Mouse (Mus musculus): ENCODE measurements around the gene Tex14. TPM values are rescaled to one million over a fixed set of nuclear protein-coding genes. Genes with fewer than 3 reads are reported as not detected.

Gene Tex14
- polyA plus RNA-seq, 1 experiment from 2014 or later, result 0.70 TPM

GRCm38 (mm10) chr11:87591526-87592353 is 186.9 kb downstream of the Tex14 start, which contains the start of gene Mtmr4:
Gene Mtmr4 (plus strand): TSS chr11:87592162.
- H3K9me3 ChIP-seq (ENCODE audit: control insufficient read depth, low read length), result no peaks in the 10 kb centered on the region
- H3K9ac ChIP-seq (ENCODE audit: low read depth, low read length), result peak within 1 kb of the TSS; percentile 90
- peak within 1 kb of the TSS; percentile 99 for H3K27ac ChIP-seq (ENCODE audit: low read length)
- peak within 1 kb of the TSS; percentile 99 for H3K4me2 ChIP-seq (ENCODE audit: low read depth, low read length)
- no peaks in the 10 kb centered on the region for H3K27me3 ChIP-seq (replicated peaks; ENCODE audit: control insufficient read depth, insufficient read depth, low read length)
- ATAC-seq, result peak; percentile 97
- peaks cover 48% of the 10 kb centered on the region for H3K4me1 ChIP-seq (ENCODE audit: control insufficient read depth, insufficient read depth, low read length)
- no peaks in the 10 kb centered on the region for H3K36me3 ChIP-seq (ENCODE audit: control insufficient read depth, insufficient read depth, low read length)
- WGBS, result under 1% methylated on average over 61 of the region's 61 CpGs
- peak within 1 kb of the TSS; percentile 81 for H3K4me3 ChIP-seq (ENCODE audit: low read length)

- Histone ChIP-seq H3K27me3 (replicated peaks; ENCODE audit: control insufficient read depth, insufficient read depth, low read length) (no peaks in the 10 kb centered on the region), H3K4me3 (ENCODE audit: low read length) (peak overlapping the region; percentile 81), H3K4me1 (ENCODE audit: control insufficient read depth, insufficient read depth, low read length) (peaks cover 50% of the 10 kb centered on the region), H3K4me2 (ENCODE audit: low read depth, low read length) (peak overlapping the region; percentile 99), H3K9me3 (ENCODE audit: control insufficient read depth, low read length) (no peaks in the 10 kb centered on the region), H3K27ac (ENCODE audit: low read length) (peak overlapping the region; percentile 99), H3K9ac (ENCODE audit: low read depth, low read length) (peak overlapping the region; percentile 86), H3K36me3 (ENCODE audit: control insufficient read depth, insufficient read depth, low read length) (0 out of 2 replicates have a peak, but pooled peaks cover 2% of the 10 kb centered on the region)
- under 1% methylated on average over 15 of the region's 15 CpGs for WGBS
- ATAC-seq, result no peak
Measured at GRCm38 (mm10) chr11:87592354-87592695, 187.5 kb downstream of the Tex14 start.

- peak overlapping the region; percentile 86 for H3K9ac ChIP-seq (ENCODE audit: low read depth, low read length)
- peak overlapping the region; percentile 81 for H3K4me3 ChIP-seq (ENCODE audit: low read length)
- H3K4me1 ChIP-seq (ENCODE audit: control insufficient read depth, insufficient read depth, low read length), result peaks cover 50% of the 10 kb centered on the region
- H3K36me3 ChIP-seq (ENCODE audit: control insufficient read depth, insufficient read depth, low read length), result 0 out of 2 replicates have a peak, but pooled peaks cover 7% of the 10 kb centered on the region
- no peaks in the 10 kb centered on the region for H3K27me3 ChIP-seq (replicated peaks; ENCODE audit: control insufficient read depth, insufficient read depth, low read length)
- peak overlapping the region; percentile 99 for H3K4me2 ChIP-seq (ENCODE audit: low read depth, low read length)
- no peaks in the 10 kb centered on the region for H3K9me3 ChIP-seq (ENCODE audit: control insufficient read depth, low read length)
- WGBS, result 34% methylated on average over 13 of the region's 13 CpGs
- ATAC-seq, result no peak
- peak overlapping the region; percentile 99 for H3K27ac ChIP-seq (ENCODE audit: low read length)
Measured at GRCm38 (mm10) chr11:87592713-87593598, 188.1 kb downstream of the Tex14 start.

- peak overlapping the region; percentile 79 for H3K27ac ChIP-seq (ENCODE audit: low read length)
- H3K4me1 ChIP-seq (ENCODE audit: control insufficient read depth, insufficient read depth, low read length), result peaks cover 55% of the 10 kb centered on the region
- H3K4me2 ChIP-seq (ENCODE audit: low read depth, low read length), result peak overlapping the region; percentile 99
- H3K27me3 ChIP-seq (replicated peaks; ENCODE audit: control insufficient read depth, insufficient read depth, low read length), result no peaks in the 10 kb centered on the region
- H3K4me3 ChIP-seq (ENCODE audit: low read length), result peak overlapping the region; percentile 74
- ATAC-seq, result peak; percentile 54
- peaks cover 15% of the 10 kb centered on the region; the same call in 1 of the 2 replicates for H3K36me3 ChIP-seq (ENCODE audit: control insufficient read depth, insufficient read depth, low read length)
- H3K9me3 ChIP-seq (ENCODE audit: control insufficient read depth, low read length), result no peaks in the 10 kb centered on the region
- peak overlapping the region; percentile 88 for H3K9ac ChIP-seq (ENCODE audit: low read depth, low read length)
- 2% methylated on average over 37 of the region's 37 CpGs for WGBS
Measured at GRCm38 (mm10) chr11:87595327-87595841, 190.5 kb downstream of the Tex14 start.

- WGBS, result 11% methylated on average over 7 of the region's 7 CpGs
- Histone ChIP-seq H3K9me3 (ENCODE audit: control insufficient read depth, low read length) (no peaks in the 10 kb centered on the region), H3K4me2 (ENCODE audit: low read depth, low read length) (peak overlapping the region; percentile 99), H3K4me3 (ENCODE audit: low read length) (peak overlapping the region; percentile 74), H3K27me3 (replicated peaks; ENCODE audit: control insufficient read depth, insufficient read depth, low read length) (no peaks in the 10 kb centered on the region), H3K9ac (ENCODE audit: low read depth, low read length) (peak overlapping the region; percentile 88), H3K36me3 (ENCODE audit: control insufficient read depth, insufficient read depth, low read length) (peaks cover 18% of the 10 kb centered on the region), H3K4me1 (ENCODE audit: control insufficient read depth, insufficient read depth, low read length) (peaks cover 51% of the 10 kb centered on the region), H3K27ac (ENCODE audit: low read length) (peak overlapping the region; percentile 79)
- no peak for ATAC-seq
Measured at GRCm38 (mm10) chr11:87595976-87596375, 191.1 kb downstream of the Tex14 start.

GRCm38 (mm10) chr11:87596492-87596891 is 191.6 kb downstream of the Tex14 start:
- H3K9me3 ChIP-seq (ENCODE audit: control insufficient read depth, low read length), result no peaks in the 10 kb centered on the region
- H3K4me1 ChIP-seq (ENCODE audit: control insufficient read depth, insufficient read depth, low read length), result peaks cover 51% of the 10 kb centered on the region
- peaks cover 21% of the 10 kb centered on the region for H3K36me3 ChIP-seq (ENCODE audit: control insufficient read depth, insufficient read depth, low read length)
- 36% methylated on average over 2 of the region's 2 CpGs for WGBS
- H3K27me3 ChIP-seq (replicated peaks; ENCODE audit: control insufficient read depth, insufficient read depth, low read length), result no peaks in the 10 kb centered on the region
- no peak overlapping the region for H3K27ac ChIP-seq (ENCODE audit: low read length)
- H3K4me2 ChIP-seq (ENCODE audit: low read depth, low read length), result peak overlapping the region; percentile 99
- peak overlapping the region; percentile 88 for H3K9ac ChIP-seq (ENCODE audit: low read depth, low read length)
- no peak for ATAC-seq
- H3K4me3 ChIP-seq (ENCODE audit: low read length), result peak overlapping the region; percentile 74; the same call in 1 of the 2 replicates

- Histone ChIP-seq H3K9me3 (ENCODE audit: control insufficient read depth, low read length) (no peaks in the 10 kb centered on the region), H3K27me3 (replicated peaks; ENCODE audit: control insufficient read depth, insufficient read depth, low read length) (no peaks in the 10 kb centered on the region), H3K27ac (ENCODE audit: low read length) (no peak overlapping the region), H3K36me3 (ENCODE audit: control insufficient read depth, insufficient read depth, low read length) (peaks cover 25% of the 10 kb centered on the region), H3K4me3 (ENCODE audit: low read length) (no peak overlapping the region), H3K4me2 (ENCODE audit: low read depth, low read length) (no peak overlapping the region), H3K9ac (ENCODE audit: low read depth, low read length) (no peak overlapping the region), H3K4me1 (ENCODE audit: control insufficient read depth, insufficient read depth, low read length) (peaks cover 51% of the 10 kb centered on the region)
- no peak for ATAC-seq
Measured at GRCm38 (mm10) chr11:87597061-87597460, 192.2 kb downstream of the Tex14 start.

- Histone ChIP-seq H3K4me1 (ENCODE audit: control insufficient read depth, insufficient read depth, low read length) (peaks cover 33% of the 10 kb centered on the region), H3K9me3 (ENCODE audit: control insufficient read depth, low read length) (no peaks in the 10 kb centered on the region), H3K27ac (ENCODE audit: low read length) (0 out of 2 replicates have a peak overlapping the region, but pooled peaks have one; percentile 34), H3K4me2 (ENCODE audit: low read depth, low read length) (no peak overlapping the region), H3K9ac (ENCODE audit: low read depth, low read length) (no peak overlapping the region), H3K36me3 (ENCODE audit: control insufficient read depth, insufficient read depth, low read length) (peaks cover 39% of the 10 kb centered on the region), H3K27me3 (replicated peaks; ENCODE audit: control insufficient read depth, insufficient read depth, low read length) (no peaks in the 10 kb centered on the region), H3K4me3 (ENCODE audit: low read length) (no peak overlapping the region)
- 79% methylated on average over 13 of the region's 13 CpGs for WGBS
- peak; percentile 30 for ATAC-seq
Measured at GRCm38 (mm10) chr11:87599395-87600089, 194.7 kb downstream of the Tex14 start.
